Mouse (Mus musculus): ENCODE measurements at regions not wholly inside any gene's neighbourhood (a gene's known extent, or its start where the extent isn't known, plus 50 kb on each side); places are given as distances from the start of the nearest gene placed in this dataset.

DNA sequence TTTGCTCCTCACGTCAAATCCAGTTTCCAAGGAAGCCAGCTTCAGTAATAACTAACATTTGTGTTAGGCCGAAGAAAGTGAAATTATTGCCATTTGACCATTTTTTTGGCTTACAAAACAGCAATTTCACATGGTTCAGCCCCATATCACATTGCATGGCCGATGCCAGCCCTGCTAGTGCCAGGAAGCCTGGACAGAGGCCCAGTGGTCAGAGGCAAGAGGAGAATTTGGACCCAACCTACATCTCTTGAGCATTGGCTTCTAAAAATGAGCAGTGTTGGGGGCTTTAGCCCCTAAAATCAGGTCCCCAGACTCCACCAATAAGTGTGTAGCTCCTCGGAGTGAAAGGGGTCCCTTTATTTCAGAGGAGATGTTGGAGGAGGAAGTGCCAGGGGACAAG is 157.2 kb downstream of the Ptpn20 start:
- H3K4me3 ChIP-seq (ENCODE audit: insufficient read depth in 1 of 2, low read depth in 2 of 2, low read length in 2 of 2): no peak overlapping the region
- H3K4me1 ChIP-seq (replicated peaks; ENCODE audit: control insufficient read depth in 2 of 2, insufficient read depth in 2 of 2, low read length in 1 of 2): no peaks in the 10 kb centered on the region
- H3K9me3 ChIP-seq (ENCODE audit: control insufficient read depth, low read length): no peaks in the 10 kb centered on the region
- no peak overlapping the region for H3K27ac ChIP-seq
- H3K36me3 ChIP-seq (replicated peaks; ENCODE audit: control insufficient read depth, insufficient read depth, low read depth): no peaks in the 10 kb centered on the region
- 59% methylated on average over 4 of the region's 4 CpGs for WGBS (ENCODE audit: insufficient replicate concordance)
- DNase-seq (ENCODE audit: low read depth in 3 of 3, low spot score in 3 of 3) (no peak), ATAC-seq (ENCODE audit: insufficient read depth) (no peak)
- no peak overlapping the region for H3K4me2 ChIP-seq (ENCODE audit: low read depth)
- no peak overlapping the region for H3K9ac ChIP-seq (replicated peaks)
- H3K27me3 ChIP-seq (ENCODE audit: control insufficient read depth, insufficient read depth, low read length): no peaks in the 10 kb centered on the region
- no peak for TF ChIP-seq EP300 (IDR thresholded peaks at IDR 0.05; ENCODE audit: low read depth)
- TF ChIP-seq CTCF (IDR thresholded peaks at IDR 0.05; ENCODE audit: low read depth): no peak

DNA sequence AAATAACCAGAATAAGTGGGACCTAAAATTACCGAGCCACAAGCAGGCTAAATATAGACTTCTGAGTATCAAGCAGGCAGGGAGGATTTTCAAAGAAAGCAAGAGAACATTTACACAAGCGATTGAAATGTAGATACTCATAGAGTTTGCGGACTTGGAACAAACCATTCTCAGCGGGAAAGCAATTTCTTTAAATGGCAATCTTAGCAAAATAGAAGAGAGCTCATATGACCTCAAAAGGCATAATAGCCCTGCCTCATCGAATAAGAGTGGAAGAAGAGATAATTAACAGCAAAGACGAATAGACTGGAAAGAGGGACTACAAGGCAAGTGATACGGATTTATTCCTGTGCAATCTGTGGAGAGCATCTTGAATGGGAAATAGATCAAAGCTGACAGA is 163.7 kb upstream of the Gdf10 start:
- 60% methylated on average over 7 of the region's 7 CpGs for WGBS (ENCODE audit: insufficient replicate concordance)
- Histone ChIP-seq H3K4me1 (replicated peaks; ENCODE audit: control insufficient read depth in 2 of 2, insufficient read depth in 2 of 2, low read length in 1 of 2) (no peaks in the 10 kb centered on the region), H3K9ac (replicated peaks) (no peak overlapping the region), H3K9me3 (ENCODE audit: control insufficient read depth, low read length) (no peaks in the 10 kb centered on the region), H3K36me3 (replicated peaks; ENCODE audit: control insufficient read depth, insufficient read depth, low read depth) (no peaks in the 10 kb centered on the region), H3K27me3 (ENCODE audit: control insufficient read depth, insufficient read depth, low read length) (no peaks in the 10 kb centered on the region), H3K4me3 (ENCODE audit: insufficient read depth in 1 of 2, low read depth in 2 of 2, low read length in 2 of 2) (no peak overlapping the region), H3K27ac (no peak overlapping the region), H3K4me2 (ENCODE audit: low read depth) (no peak overlapping the region)
- ATAC-seq (ENCODE audit: insufficient read depth) (no peak), DNase-seq (ENCODE audit: low read depth in 3 of 3, low spot score in 3 of 3) (no peak)
- TF ChIP-seq EP300 (IDR thresholded peaks at IDR 0.05; ENCODE audit: low read depth) (no peak), CTCF (IDR thresholded peaks at IDR 0.05; ENCODE audit: low read depth) (no peak)

DNA sequence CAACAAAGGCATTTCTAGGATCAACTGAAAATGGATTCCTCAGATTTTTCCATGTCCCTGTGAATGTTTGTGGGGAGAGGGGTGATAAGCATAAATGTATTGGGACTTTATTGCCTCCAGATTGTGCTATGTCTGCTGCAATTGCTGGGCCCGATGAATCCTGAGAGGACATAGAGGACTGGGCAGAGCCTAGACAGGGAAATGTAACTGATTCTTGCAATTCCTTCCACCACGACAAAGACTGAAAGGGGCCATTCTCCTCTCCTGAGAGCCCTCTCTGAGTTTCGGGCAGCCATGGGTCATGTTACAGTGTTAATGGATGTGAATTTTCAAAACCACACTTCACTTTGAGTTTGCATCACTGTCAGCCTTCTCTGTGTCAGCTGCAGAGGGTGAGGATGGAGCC is 159.7 kb upstream of the Gdf10 start:
- no peak for DNase-seq (ENCODE audit: low read depth in 3 of 3, low spot score in 3 of 3)
- Histone ChIP-seq H3K9me3 (ENCODE audit: control insufficient read depth, low read length) (no peaks in the 10 kb centered on the region), H3K36me3 (replicated peaks; ENCODE audit: control insufficient read depth, insufficient read depth, low read depth) (no peaks in the 10 kb centered on the region), H3K27ac (no peak overlapping the region), H3K27me3 (ENCODE audit: control insufficient read depth, insufficient read depth, low read length) (no peaks in the 10 kb centered on the region), H3K4me3 (ENCODE audit: insufficient read depth in 1 of 2, low read depth in 2 of 2, low read length in 2 of 2) (no peak overlapping the region), H3K9ac (replicated peaks) (no peak overlapping the region), H3K4me1 (replicated peaks; ENCODE audit: control insufficient read depth in 2 of 2, insufficient read depth in 2 of 2, low read length in 1 of 2) (no peaks in the 10 kb centered on the region), H3K4me2 (ENCODE audit: low read depth) (no peak overlapping the region)
- no peak for TF ChIP-seq EP300 (IDR thresholded peaks at IDR 0.05; ENCODE audit: low read depth)
- no peak for TF ChIP-seq CTCF (IDR thresholded peaks at IDR 0.05; ENCODE audit: low read depth)
- 62% methylated on average over 3 of the region's 3 CpGs for WGBS (ENCODE audit: insufficient replicate concordance)
- ATAC-seq (ENCODE audit: insufficient read depth): no peak

DNA sequence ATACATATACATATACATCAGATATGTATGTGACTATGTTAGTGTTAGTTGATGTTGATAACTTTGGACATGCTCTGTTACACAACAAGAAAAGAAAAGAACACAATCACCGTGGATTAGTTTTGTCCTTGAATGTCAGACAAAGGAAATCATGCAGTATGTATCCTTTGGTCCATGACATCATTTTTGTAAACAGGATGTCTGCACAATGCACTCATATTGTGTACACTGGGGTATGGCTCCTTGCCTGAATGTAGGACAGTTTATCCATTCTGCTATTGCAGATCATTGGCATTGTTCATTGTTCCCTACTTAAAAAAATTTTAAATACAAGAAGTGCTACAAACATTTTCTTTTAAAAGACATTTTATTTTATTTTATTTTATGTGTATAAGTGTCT is 157.6 kb upstream of the Gdf10 start:
- Histone ChIP-seq H3K27ac (no peak overlapping the region), H3K4me3 (ENCODE audit: insufficient read depth in 1 of 2, low read depth in 2 of 2, low read length in 2 of 2) (no peak overlapping the region), H3K9ac (replicated peaks) (no peak overlapping the region), H3K27me3 (ENCODE audit: control insufficient read depth, insufficient read depth, low read length) (no peaks in the 10 kb centered on the region), H3K4me1 (replicated peaks; ENCODE audit: control insufficient read depth in 2 of 2, insufficient read depth in 2 of 2, low read length in 1 of 2) (no peaks in the 10 kb centered on the region), H3K36me3 (replicated peaks; ENCODE audit: control insufficient read depth, insufficient read depth, low read depth) (no peaks in the 10 kb centered on the region), H3K9me3 (ENCODE audit: control insufficient read depth, low read length) (no peaks in the 10 kb centered on the region), H3K4me2 (ENCODE audit: low read depth) (no peak overlapping the region)
- DNase-seq (ENCODE audit: low read depth in 3 of 3, low spot score in 3 of 3) (no peak), ATAC-seq (ENCODE audit: insufficient read depth) (no peak)
- TF ChIP-seq CTCF (IDR thresholded peaks at IDR 0.05; ENCODE audit: low read depth): no peak
- TF ChIP-seq EP300 (IDR thresholded peaks at IDR 0.05; ENCODE audit: low read depth): no peak
- 31% methylated on average over 1 of the region's 1 CpGs for WGBS (ENCODE audit: insufficient replicate concordance)

DNA sequence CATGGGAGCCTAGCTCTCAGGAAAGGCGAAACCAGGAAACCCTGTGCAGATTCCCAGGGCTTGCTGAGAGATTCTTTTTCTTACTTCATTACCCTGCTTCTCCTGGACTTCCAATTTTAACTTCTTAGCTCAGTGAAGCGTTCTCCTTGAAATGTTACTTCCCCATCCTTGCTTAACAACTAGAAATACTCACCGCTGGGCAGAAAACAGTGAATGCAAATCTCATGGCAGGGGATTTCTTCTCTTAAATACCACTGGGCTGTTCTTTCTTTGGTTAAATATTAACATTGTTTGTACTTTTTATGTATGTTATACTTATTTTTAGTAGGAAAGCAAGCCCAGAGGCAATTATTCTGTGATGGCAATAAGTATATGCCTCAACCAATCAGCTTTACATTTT is 151.0 kb upstream of the Gdf10 start:
- Histone ChIP-seq H3K36me3 (replicated peaks; ENCODE audit: control insufficient read depth, insufficient read depth, low read depth) (no peaks in the 10 kb centered on the region), H3K4me2 (ENCODE audit: low read depth) (no peak overlapping the region), H3K9ac (replicated peaks) (no peak overlapping the region), H3K27me3 (ENCODE audit: control insufficient read depth, insufficient read depth, low read length) (no peaks in the 10 kb centered on the region), H3K27ac (no peak overlapping the region), H3K4me1 (replicated peaks; ENCODE audit: control insufficient read depth in 2 of 2, insufficient read depth in 2 of 2, low read length in 1 of 2) (no peaks in the 10 kb centered on the region), H3K9me3 (ENCODE audit: control insufficient read depth, low read length) (no peaks in the 10 kb centered on the region), H3K4me3 (ENCODE audit: insufficient read depth in 1 of 2, low read depth in 2 of 2, low read length in 2 of 2) (no peak overlapping the region)
- DNase-seq (ENCODE audit: low read depth in 3 of 3, low spot score in 3 of 3): no peak
- no peak for TF ChIP-seq EP300 (IDR thresholded peaks at IDR 0.05; ENCODE audit: low read depth)
- no peak for TF ChIP-seq CTCF (IDR thresholded peaks at IDR 0.05; ENCODE audit: low read depth)
- no peak for ATAC-seq (ENCODE audit: insufficient read depth)
- WGBS (ENCODE audit: insufficient replicate concordance): 63% methylated on average over 3 of the region's 3 CpGs
